Mouse (Mus musculus): ENCODE results near the gene Snx29. TPM values are rescaled to one million over a fixed set of nuclear protein-coding genes. Genes with fewer than 3 reads are reported as not detected.

Gene Snx29
- polyA plus RNA-seq, 1 experiment from 2014 or later = 19.8 TPM

DNA sequence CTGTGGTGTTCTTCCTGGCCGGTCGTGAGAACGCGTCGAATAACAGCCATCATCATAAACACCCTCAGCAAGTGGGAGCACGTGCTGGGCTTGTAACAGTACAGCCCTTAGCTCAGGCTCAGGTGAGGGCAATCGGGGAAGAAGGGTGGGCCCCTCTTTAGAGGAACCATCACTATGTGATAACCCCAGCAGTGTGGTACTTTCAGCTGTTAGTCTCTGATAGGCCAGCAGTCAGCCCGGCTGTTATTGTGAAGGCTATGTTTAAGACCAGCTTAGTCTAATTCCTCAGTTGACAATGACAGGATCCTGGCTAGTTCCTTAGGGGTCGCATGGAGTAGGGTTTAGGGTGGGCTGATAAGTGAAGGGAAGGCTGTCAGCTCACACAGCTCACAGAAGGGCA is 362.6 kb downstream of the Snx29 start:
- no peaks in the 10 kb centered on the region for H3K79me2 ChIP-seq (ENCODE audit: inconsistent target)
- no peak overlapping the region for H3K4me3 ChIP-seq (ENCODE audit: inconsistent target)
- no peak overlapping the region for H3K27ac ChIP-seq
- WGBS (ENCODE audit: missing documents) = 95% methylated on average over 9 of the region's 9 CpGs
- no peaks in the 10 kb centered on the region for H3K36me3 ChIP-seq (ENCODE audit: inconsistent target)

DNA sequence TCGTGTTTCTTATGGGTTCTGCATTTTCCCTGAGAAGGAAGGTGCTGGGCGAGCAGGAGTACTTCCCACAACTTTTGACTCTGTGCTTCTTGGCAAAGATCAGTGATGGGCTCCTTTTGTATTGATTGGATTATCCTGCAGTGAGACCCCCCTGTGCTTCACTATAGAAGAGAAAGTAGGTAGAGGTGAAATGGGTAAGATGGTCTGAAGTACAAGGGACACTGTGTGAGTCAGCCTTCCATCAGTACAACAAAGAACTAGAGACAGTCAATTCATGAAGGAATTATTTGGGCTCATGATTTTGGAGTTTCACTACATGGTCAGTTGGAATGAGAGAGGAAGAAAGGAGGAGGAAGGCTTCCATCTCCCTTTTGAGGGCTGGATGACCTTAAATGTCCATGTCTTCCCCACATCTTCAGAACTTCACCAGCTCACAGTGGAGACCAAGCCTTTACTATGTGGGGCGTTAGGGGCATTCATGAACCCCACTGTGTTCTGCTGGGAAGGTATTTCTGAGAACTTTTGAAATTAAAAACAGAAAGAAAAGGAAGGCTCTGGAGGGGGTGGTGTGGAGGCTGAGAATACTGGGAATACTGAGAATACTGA is 363.1 kb downstream of the Snx29 start:
- H3K27ac ChIP-seq = no peak overlapping the region
- H3K36me3 ChIP-seq (ENCODE audit: inconsistent target) = no peaks in the 10 kb centered on the region
- no peaks in the 10 kb centered on the region for H3K79me2 ChIP-seq (ENCODE audit: inconsistent target)
- 84% methylated on average over 3 of the region's 3 CpGs for WGBS (ENCODE audit: missing documents)
- H3K4me3 ChIP-seq (ENCODE audit: inconsistent target) = no peak overlapping the region

DNA sequence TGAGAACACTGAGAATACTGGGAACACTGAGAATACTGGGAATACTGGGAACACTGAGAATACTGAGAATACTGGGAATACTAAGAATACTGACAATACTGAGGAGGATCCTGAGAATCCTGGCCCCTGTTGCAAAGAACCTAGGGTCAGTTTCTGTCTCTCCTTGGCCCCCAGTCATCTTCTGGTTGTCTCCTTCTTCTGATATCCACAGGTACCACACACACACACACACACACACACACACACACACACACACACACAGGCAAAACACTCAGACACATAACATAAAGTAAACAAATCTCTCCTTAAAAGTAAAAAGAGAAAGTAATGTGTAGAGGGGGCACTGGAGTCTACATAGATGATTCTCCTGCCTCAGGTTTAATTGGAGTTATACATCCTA is 365.1 kb downstream of the Snx29 start:
- no peak overlapping the region for H3K4me3 ChIP-seq (ENCODE audit: inconsistent target)
- no peaks in the 10 kb centered on the region for H3K36me3 ChIP-seq (ENCODE audit: inconsistent target)
- no peaks in the 10 kb centered on the region for H3K79me2 ChIP-seq (ENCODE audit: inconsistent target)
- H3K27ac ChIP-seq = no peak overlapping the region

DNA sequence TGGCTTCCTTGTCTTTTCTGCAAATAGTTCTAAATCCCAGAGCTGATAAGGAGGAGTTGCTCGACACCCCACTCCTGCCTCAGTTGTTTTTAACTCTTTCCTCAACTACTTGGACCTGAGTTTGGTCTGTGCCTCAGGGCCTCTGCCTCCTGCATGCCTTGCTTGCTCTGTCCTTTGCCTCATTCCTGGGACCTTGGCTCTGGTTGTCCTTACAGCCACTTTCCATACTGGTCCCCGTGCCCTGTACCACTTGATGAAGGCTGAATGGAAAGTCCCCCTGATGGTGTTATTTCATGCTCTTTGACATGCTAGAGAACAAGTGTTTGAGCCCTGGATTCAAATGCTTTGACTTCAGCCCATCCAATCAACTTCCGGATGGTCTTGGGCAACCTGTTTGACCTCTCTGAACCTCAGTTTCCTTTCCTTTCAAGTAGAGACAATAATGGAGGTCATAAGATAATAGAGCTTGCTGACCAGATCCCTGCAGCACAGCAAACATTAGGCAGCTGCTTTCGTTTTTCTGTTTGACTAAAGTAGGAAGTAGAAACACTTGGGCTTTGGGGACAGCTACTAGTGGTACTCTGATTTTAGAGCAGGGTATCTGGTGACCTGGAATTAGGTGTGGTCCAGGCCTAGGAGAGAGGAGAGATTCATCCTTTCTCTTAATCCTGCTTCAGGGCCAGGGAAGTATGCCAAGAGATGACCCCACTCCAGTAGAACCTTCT is 365.7 kb downstream of the Snx29 start:
- Histone ChIP-seq H3K4me3 (ENCODE audit: inconsistent target) (no peak overlapping the region), H3K36me3 (ENCODE audit: inconsistent target) (no peaks in the 10 kb centered on the region), H3K79me2 (ENCODE audit: inconsistent target) (no peaks in the 10 kb centered on the region), H3K27ac (no peak overlapping the region)
- WGBS (ENCODE audit: missing documents) = 78% methylated on average over 4 of the region's 4 CpGs

DNA sequence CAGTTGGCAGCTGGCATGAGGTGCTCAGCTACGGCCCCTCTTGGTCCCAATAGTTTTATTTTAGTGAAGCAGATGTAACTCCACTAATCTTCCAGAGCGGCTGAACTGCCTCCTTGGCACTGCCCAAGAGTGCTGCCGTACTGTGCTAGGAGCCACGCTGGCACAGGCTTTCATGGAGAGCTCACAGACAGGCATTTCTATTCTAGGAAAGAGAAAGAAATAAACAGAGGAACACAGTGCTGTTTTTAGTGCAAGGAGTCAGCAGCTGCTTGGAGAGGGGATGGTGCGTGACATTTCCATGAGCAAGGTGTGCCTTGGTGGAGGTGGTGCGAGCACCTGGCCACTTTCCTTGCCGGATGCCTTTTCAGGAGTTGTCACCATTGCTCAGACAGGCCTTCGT is 367.4 kb downstream of the Snx29 start:
- Histone ChIP-seq H3K79me2 (ENCODE audit: inconsistent target) (no peaks in the 10 kb centered on the region), H3K27ac (no peak overlapping the region), H3K4me3 (ENCODE audit: inconsistent target) (no peak overlapping the region), H3K36me3 (ENCODE audit: inconsistent target) (no peaks in the 10 kb centered on the region)
- 98% methylated on average over 8 of the region's 8 CpGs for WGBS (ENCODE audit: missing documents)

DNA sequence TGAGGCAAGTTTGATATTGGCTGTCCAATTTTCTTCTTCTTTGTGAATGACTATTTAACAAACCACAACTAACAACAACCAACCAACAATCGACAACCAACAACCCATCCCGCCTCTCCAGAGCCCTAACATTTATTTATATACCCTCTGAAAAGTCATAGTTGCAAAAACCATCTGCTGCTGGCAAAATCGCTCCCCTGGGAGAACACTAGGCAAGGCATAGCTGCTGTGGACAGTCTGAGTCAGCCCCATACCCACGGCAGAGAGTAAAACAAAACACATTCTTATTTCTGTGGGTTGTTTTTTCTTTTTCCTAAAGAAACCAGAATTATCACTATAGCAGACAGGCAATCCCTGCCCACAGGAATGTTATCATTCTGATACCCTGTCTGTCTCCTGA is 368.0 kb downstream of the Snx29 start:
- WGBS (ENCODE audit: missing documents) = 77% methylated on average over 4 of the region's 4 CpGs
- no peaks in the 10 kb centered on the region for H3K36me3 ChIP-seq (ENCODE audit: inconsistent target)
- no peak overlapping the region for H3K27ac ChIP-seq
- H3K4me3 ChIP-seq (ENCODE audit: inconsistent target) = no peak overlapping the region
- no peaks in the 10 kb centered on the region for H3K79me2 ChIP-seq (ENCODE audit: inconsistent target)

DNA sequence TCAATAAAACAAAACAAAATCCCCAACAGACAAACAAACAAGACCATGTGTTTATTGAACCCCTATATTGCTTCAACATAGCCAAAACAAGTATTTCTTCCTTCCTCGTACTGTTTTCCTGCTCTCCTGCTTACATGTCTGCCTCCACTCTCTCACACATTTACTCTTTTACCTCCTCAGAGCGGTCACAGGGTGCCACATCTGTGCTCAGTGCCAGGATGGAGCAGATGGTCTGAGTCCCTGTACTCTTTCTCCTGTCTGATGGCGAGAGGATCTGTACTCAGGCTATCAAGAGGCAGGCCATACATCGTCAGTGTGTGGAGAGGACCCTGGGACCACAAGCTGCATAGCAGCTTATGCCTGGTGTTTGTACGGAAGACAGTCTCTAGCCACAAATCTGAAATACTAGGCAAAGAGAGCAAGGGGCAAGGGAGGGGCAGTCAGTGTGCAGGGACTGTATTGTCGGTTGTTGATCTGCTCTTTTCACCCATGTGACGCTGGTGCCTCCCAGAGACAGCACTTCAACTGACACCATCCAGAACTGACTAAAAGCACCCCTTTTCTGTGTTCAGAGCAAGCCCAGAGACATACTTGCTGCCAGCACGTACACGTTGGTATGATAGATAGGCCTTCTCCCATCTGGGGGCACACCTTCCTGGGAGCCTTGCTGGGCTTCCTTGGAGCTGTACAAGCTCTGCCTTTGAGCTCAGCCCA is 368.9 kb downstream of the Snx29 start:
- Histone ChIP-seq H3K4me3 (ENCODE audit: inconsistent target) (no peak overlapping the region), H3K79me2 (ENCODE audit: inconsistent target) (no peaks in the 10 kb centered on the region), H3K36me3 (ENCODE audit: inconsistent target) (no peaks in the 10 kb centered on the region), H3K27ac (no peak overlapping the region)
- 97% methylated on average over 9 of the region's 9 CpGs for WGBS (ENCODE audit: missing documents)

DNA sequence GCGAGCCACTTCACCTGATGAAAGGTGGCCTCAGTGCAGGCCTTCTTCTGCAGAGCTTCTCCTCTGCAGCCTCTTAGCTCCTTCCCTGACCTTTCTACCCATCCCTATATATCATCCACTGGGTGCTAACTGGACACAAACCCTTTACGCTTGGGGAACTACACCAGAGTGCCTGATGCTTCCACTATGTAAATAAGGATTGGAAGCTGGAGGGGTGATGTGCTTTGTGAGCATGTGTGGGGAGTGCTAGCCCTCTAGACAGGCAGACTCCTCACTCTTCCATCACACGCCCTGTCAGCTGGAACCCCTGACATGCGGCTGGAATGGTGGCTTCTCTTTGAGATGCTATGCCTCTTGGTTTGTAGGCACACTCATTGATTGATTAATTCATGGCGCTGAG is 370.0 kb downstream of the Snx29 start:
- Histone ChIP-seq H3K79me2 (ENCODE audit: inconsistent target) (no peaks in the 10 kb centered on the region), H3K36me3 (ENCODE audit: inconsistent target) (no peaks in the 10 kb centered on the region), H3K27ac (no peak overlapping the region), H3K4me3 (ENCODE audit: inconsistent target) (no peak overlapping the region)
- 97% methylated on average over 4 of the region's 5 CpGs for WGBS (ENCODE audit: missing documents)

DNA sequence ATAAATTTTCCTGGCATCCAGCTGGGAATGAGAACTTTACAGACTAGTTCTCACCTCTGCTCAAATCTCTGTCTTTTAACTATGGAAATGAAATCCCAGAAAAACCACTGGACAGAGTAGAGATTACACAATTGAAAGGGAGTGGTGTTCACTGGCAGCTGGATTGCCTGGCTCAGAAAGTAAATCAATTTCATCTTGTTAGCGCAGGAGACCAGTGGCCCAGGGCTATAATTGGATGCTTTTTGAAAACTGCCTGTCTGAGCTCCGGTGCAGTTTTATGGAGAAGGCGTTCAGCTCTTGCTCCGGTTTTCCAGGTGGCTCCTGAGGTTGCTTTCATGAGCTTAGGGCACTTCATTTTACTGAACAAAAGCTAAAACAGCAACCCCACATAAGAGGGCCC is 371.7 kb downstream of the Snx29 start:
- 97% methylated on average over 4 of the region's 4 CpGs for WGBS (ENCODE audit: missing documents)

DNA sequence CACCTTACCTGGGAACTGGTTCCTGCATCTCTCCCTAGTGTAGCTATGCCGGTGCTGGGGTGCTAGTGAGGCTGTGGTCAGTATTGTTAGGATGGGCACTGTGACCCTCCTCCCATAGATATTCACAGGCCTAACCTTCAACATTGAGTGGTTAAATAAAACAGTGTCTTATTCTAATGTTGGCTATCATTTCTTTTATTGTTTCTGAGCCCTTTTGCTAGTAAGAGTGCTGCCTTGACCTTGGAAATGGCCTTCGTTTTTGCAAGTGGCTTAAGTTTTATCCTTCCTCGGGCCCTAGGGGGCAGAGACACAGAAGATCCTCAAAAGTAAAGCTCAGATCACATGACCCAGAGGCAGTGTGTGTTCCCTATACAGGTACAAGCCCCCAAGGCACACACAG is 374.1 kb downstream of the Snx29 start:
- WGBS (ENCODE audit: missing documents) = 93% methylated on average over 3 of the region's 3 CpGs
- H3K4me3 ChIP-seq (ENCODE audit: inconsistent target) = no peak overlapping the region
- no peaks in the 10 kb centered on the region for H3K79me2 ChIP-seq (ENCODE audit: inconsistent target)
- H3K27ac ChIP-seq = no peak overlapping the region
- no peaks in the 10 kb centered on the region for H3K36me3 ChIP-seq (ENCODE audit: inconsistent target)

More for the DNA sequence above, 371.7 kb downstream of the Snx29 start:
- Histone ChIP-seq H3K79me2 (ENCODE audit: inconsistent target) (no peaks in the 10 kb centered on the region), H3K4me3 (ENCODE audit: inconsistent target) (no peak overlapping the region), H3K27ac (no peak overlapping the region), H3K36me3 (ENCODE audit: inconsistent target) (no peaks in the 10 kb centered on the region)

DNA sequence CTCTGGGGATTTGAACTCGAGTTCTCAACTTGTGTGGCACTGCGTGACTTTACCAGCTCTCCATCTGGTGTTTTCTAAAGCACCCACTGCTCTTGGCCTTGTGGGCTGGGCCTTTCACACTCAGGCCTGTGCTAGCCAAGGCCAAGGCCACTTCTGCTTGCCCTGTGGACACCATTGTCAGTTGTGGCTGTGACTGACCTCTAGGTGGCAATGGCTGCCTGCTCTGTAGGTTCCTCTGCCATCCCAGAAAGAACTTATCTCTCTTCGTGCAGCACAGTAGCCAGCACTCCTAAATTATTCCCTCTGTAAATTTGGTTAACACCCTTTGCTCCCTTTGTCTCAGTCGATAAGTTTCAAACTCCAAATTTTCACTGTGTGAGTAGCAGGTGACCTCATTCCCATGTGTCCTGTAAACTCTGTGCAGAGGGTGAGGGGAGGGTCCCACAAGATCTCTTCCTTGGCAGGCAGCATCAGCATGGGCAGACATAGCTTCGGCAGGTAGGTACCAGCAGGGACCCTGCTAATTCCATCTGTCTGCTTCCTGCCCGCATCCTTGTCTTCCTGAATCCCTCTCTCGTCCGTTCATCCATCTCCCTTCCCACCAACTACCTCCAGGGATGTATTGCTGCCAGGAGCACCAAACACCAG is 375.1 kb downstream of the Snx29 start:
- no peaks in the 10 kb centered on the region for H3K36me3 ChIP-seq (ENCODE audit: inconsistent target)

DNA sequence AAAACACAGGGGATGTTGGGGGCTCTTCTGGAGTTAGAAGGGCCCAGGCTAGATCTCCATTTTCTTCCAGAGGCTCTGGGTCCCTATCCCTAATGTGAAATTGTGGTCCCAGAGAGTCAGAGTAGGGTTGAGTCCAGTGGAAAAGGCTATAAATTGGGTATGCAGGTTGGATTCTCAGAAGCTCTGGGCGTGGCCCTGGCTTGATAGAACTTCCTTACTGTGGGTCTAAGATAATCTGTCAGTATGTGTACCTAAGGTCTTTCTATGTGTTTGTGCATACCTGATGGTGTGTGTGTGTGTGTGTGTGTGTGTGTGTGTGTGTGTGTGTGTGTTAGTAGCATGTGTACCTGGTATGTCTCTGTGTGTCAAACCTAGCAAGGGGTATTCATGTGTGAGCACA is 378.9 kb downstream of the Snx29 start:
- WGBS (ENCODE audit: missing documents) = 100% methylated on average over 1 of the region's 1 CpGs
- no peaks in the 10 kb centered on the region for H3K36me3 ChIP-seq (ENCODE audit: inconsistent target)
- H3K4me3 ChIP-seq (ENCODE audit: inconsistent target) = no peak overlapping the region
- H3K27ac ChIP-seq = no peak overlapping the region
- H3K79me2 ChIP-seq (ENCODE audit: inconsistent target) = no peaks in the 10 kb centered on the region

More for the DNA sequence above, 375.1 kb downstream of the Snx29 start:
- Histone ChIP-seq H3K4me3 (ENCODE audit: inconsistent target) (no peak overlapping the region), H3K27ac (no peak overlapping the region), H3K79me2 (ENCODE audit: inconsistent target) (no peaks in the 10 kb centered on the region)
- WGBS (ENCODE audit: missing documents) = 79% methylated on average over 7 of the region's 8 CpGs

DNA sequence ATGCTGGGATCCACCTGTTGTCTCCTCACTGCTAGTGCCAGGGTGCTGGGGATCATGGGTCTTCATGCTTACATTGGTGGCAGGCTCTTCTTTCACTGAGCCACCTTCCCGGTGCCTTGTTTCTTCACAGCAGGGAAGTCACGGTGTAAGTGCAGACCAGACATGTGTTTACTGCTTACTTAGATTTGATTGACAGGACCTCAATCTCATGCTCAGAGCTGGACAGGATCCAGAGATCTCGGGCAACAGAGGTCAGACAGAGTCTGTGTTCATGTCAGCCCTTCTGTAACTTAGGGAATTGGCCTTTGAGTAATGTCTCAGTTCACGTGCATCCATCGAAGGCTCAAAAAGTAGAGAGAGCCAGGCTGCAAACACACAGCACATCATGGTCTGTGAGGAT is 381.4 kb downstream of the Snx29 start:
- 93% methylated on average over 5 of the region's 5 CpGs for WGBS (ENCODE audit: missing documents)
- Histone ChIP-seq H3K27ac (no peak overlapping the region), H3K79me2 (ENCODE audit: inconsistent target) (no peaks in the 10 kb centered on the region), H3K36me3 (ENCODE audit: inconsistent target) (no peaks in the 10 kb centered on the region), H3K4me3 (ENCODE audit: inconsistent target) (no peak overlapping the region)

DNA sequence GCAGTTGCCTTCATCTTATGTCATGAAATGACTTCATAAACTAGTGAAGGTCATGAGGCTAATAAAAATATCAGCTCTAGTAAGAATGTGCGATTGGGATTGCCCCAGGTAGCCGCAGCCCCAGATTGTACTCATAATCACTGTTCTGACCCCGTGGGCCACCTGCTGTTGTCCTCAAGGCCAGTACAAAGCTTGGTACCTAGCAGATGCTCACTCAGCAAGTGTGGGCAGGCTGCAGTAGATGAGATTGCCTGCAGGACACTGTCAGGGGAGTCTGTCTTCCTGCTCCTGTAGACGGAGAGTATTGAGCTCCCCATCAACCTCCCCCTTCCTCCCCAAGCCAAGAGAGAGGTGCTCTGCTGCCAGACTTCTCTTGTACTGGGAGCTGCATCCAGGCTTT is 382.7 kb downstream of the Snx29 start:
- Histone ChIP-seq H3K79me2 (ENCODE audit: inconsistent target) (no peaks in the 10 kb centered on the region), H3K36me3 (ENCODE audit: inconsistent target) (no peaks in the 10 kb centered on the region), H3K4me3 (ENCODE audit: inconsistent target) (no peak overlapping the region), H3K27ac (no peak overlapping the region)
- WGBS (ENCODE audit: missing documents) = 85% methylated on average over 4 of the region's 4 CpGs

DNA sequence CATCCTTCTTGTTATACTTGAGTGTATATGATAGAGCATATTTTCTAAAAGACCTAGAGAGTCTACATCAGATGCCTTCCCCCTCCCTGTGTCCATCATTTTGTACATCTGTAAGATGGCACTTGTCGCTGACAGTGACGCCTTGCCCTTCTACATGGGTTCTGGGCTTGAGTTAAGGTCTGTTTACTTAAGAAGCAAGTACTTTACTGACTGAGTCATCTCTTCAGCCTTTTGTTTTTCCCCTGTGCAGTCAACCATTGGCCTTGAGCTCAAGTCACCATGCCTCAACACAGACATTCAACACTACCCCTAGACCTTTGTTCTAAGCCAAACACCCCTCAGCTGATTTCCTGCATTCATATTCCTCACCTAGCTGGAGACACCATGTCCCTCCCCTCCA is 385.4 kb downstream of the Snx29 start:
- no peaks in the 10 kb centered on the region for H3K36me3 ChIP-seq (ENCODE audit: inconsistent target)
- H3K79me2 ChIP-seq (ENCODE audit: inconsistent target) = no peaks in the 10 kb centered on the region
- H3K27ac ChIP-seq = no peak overlapping the region
- H3K4me3 ChIP-seq (ENCODE audit: inconsistent target) = no peak overlapping the region
- WGBS (ENCODE audit: missing documents) = 100% methylated on average over 2 of the region's 2 CpGs
